Mouse (Mus musculus): ENCODE results near the gene Ggps1. TPM values are rescaled to one million over a fixed set of nuclear protein-coding genes. Genes with fewer than 3 reads are reported as not detected.

Ggps1 gene
- total RNA-seq, 2 experiments from 2014 or later = 24.1 to 29.7 TPM

Other genes starting within 250 kb of the Ggps1 start
- 10 to 100 TPM; 29.3 to 33.4 TPM for gene B3galnt2, start 109.0 kb downstream of the Ggps1 start, total RNA-seq (2021)
- gene Tbce, start 23.9 kb downstream of the Ggps1 start, total RNA-seq (2021) = 10 to 100 TPM; 29.4 to 31.1 TPM
- gene Arid4b, start 256 bp downstream of the Ggps1 start, total RNA-seq (2021) = 10 to 100 TPM; 25.9 to 29.2 TPM

Measured in gastrocnemius, postnatal 4 days (tissue).